Mouse (Mus musculus): ENCODE data around the gene Preb. TPM values are rescaled to one million over a fixed set of nuclear protein-coding genes. Genes with fewer than 3 reads are reported as not detected.

The Preb gene
- polyA plus RNA-seq, 2 experiments = 53.8 to 95.2 TPM

DNA sequence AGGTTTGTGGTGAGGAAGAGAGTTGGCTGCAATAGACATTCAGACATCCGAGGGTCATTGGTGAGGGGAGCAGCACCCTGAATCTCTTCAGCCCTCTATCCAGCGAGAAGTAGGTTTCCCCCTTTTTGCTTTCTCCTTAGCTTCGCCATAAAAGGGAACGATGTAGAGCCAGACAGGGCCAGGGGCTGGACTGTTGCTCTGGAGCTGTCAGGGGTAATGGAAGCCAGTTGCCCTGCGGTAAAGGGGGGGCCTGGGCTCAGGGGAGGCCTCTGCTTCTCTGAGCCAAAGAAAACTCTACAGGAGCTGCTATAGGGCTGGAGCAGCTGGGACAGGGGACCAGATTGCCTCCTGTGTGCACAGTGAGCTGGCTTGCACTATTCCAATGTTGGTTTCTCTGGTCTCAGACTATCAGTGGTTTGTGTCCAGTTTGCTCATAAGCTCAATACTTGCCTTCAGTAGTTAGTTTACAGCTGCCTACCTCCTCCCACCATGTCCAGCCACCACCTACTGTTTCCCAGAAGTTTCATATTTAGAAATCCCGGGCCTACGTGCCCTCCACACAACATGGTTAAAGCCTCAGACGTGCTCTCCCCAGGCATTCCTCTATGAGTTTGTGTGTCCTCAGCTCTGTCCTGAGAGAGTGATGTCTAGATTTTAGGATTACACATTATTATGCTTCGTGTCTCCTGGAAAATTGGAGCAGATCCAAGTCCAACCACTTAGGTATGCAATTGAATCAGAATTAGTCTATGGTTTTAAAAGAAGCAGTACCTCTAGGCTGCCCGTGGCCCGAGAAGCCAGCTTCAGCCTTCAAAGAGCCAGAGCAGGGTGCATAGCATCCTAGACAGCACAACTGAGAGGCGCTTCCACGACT is 51.5 kb downstream of the Preb start:
- WGBS (ENCODE audit: insufficient replicate concordance) = 51% methylated on average over 13 of the region's 13 CpGs
- Histone ChIP-seq H3K4me3 (ENCODE audit: insufficient read depth in 1 of 2, low read depth in 2 of 2, low read length in 2 of 2) (peak overlapping the region; percentile 68 to 72), H3K9ac (replicated peaks) (peak overlapping the region; percentile 79), H3K4me1 (replicated peaks; ENCODE audit: control insufficient read depth in 2 of 2, insufficient read depth in 2 of 2, low read length in 1 of 2) (peaks cover 7 to 45% of the 10 kb centered on the region in 2 experiments), H3K36me3 (replicated peaks; ENCODE audit: control insufficient read depth, insufficient read depth, low read depth) (peaks cover 25% of the 10 kb centered on the region), H3K9me3 (ENCODE audit: control insufficient read depth, low read length) (no peaks in the 10 kb centered on the region), H3K4me2 (ENCODE audit: low read depth) (peak overlapping the region; percentile 97), H3K27ac (peak overlapping the region; percentile 55; the same call in 1 of the 2 replicates), H3K27me3 (ENCODE audit: control insufficient read depth, insufficient read depth, low read length) (no peaks in the 10 kb centered on the region)
- DNase-seq (ENCODE audit: low read depth in 3 of 3, low spot score in 3 of 3) = no peak
- no peak for ATAC-seq (ENCODE audit: insufficient read depth)
- TF ChIP-seq EP300 (IDR thresholded peaks at IDR 0.05; ENCODE audit: low read depth) (no peak), CTCF (IDR thresholded peaks at IDR 0.05; ENCODE audit: low read depth) (no peak)

DNA sequence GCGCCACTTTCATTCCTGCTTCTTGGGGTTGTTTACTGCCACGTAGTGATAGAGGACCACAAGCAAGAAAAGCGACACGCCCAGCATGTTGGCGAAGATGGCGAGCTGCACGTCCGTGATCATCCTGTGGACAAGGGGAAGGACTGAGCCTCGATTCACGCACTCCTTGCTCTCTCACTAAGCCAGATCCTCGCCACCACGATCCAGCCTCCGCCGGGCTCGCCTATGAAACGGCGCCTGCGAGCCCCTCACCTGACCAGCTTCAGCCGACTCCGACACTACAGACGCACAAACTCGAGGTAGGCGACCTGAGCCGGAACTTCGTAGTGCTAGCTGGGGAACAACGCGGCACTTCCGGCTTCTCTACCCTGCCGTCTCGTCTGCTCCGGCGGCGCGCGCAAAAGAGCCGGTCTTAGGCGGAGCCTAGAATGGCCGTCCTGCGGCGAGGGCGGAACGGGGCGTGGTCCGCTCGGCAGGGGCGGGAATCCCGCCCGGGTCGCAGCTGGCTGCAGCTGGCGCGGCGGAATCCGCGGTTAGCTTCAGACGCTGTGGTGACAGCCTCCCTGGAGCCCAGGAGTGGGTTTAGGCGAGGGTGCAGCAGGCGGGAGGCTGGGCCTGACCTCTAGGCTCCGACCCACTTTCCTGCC is 52.6 kb downstream of the Preb start, which contains the start of gene Ost4:
Ost4 (minus strand) TSS at position 376 of the 647 bp plus-strand sequence.
- Histone ChIP-seq H3K36me3 (replicated peaks; ENCODE audit: control insufficient read depth, insufficient read depth, low read depth) (peaks cover 29% of the 10 kb centered on the region), H3K4me3 (ENCODE audit: insufficient read depth in 1 of 2, low read depth in 2 of 2, low read length in 2 of 2) (peak within 1 kb of the TSS; percentile 72 to 78), H3K27me3 (ENCODE audit: control insufficient read depth, insufficient read depth, low read length) (no peaks in the 10 kb centered on the region), H3K9me3 (ENCODE audit: control insufficient read depth, low read length) (no peaks in the 10 kb centered on the region), H3K27ac (peak within 1 kb of the TSS; percentile 83), H3K4me2 (ENCODE audit: low read depth) (peak within 1 kb of the TSS; percentile 97), H3K4me1 (replicated peaks; ENCODE audit: control insufficient read depth in 2 of 2, insufficient read depth in 2 of 2, low read length in 1 of 2) (peaks cover 7 to 37% of the 10 kb centered on the region in 2 experiments), H3K9ac (replicated peaks) (peak within 1 kb of the TSS; percentile 79)
- DNase-seq (ENCODE audit: low read depth in 3 of 3, low spot score in 3 of 3) = peak; percentile 93 to 94 (median 93)
- peak; percentile 97 for ATAC-seq (ENCODE audit: insufficient read depth)
- TF ChIP-seq CTCF (IDR thresholded peaks at IDR 0.05; ENCODE audit: low read depth) (0 out of 2 replicates have a peak, but pooled peaks have one; percentile 8), EP300 (IDR thresholded peaks at IDR 0.05; ENCODE audit: low read depth) (peak; percentile 21; the same call in 1 of the 2 replicates)
- under 1% methylated on average over 58 of the region's 58 CpGs for WGBS (ENCODE audit: insufficient replicate concordance)

DNA sequence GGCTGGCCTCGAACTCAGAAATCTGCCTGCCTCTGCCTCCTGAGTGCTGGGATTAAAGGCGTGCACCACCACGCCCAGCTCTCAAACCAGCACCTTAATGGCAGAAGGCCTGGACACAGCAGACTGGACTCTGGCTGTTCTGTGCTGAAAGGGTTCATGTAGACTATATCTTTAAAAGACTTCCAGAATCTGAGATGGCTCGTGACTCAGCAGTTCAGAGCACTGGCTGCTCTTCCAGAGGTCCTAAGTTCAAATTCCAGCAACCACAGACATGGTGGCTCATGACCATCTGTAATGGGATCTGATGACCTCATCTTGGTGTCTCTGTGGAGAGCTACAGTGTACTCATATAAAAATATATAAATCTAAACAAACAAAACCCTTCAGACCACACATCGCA is 58.3 kb downstream of the Preb start:
- Histone ChIP-seq H3K36me3 (replicated peaks; ENCODE audit: control insufficient read depth, insufficient read depth, low read depth) (peaks cover 29% of the 10 kb centered on the region), H3K9me3 (ENCODE audit: control insufficient read depth, low read length) (no peaks in the 10 kb centered on the region), H3K9ac (replicated peaks) (no peak overlapping the region), H3K4me3 (ENCODE audit: insufficient read depth in 1 of 2, low read depth in 2 of 2, low read length in 2 of 2) (no peak overlapping the region), H3K4me1 (replicated peaks; ENCODE audit: control insufficient read depth in 2 of 2, insufficient read depth in 2 of 2, low read length in 1 of 2) (peaks cover 2 to 3% of the 10 kb centered on the region in 2 experiments), H3K4me2 (ENCODE audit: low read depth) (no peak overlapping the region), H3K27me3 (ENCODE audit: control insufficient read depth, insufficient read depth, low read length) (no peaks in the 10 kb centered on the region), H3K27ac (no peak overlapping the region)
- TF ChIP-seq CTCF (IDR thresholded peaks at IDR 0.05; ENCODE audit: low read depth) (no peak), EP300 (IDR thresholded peaks at IDR 0.05; ENCODE audit: low read depth) (no peak)
- ATAC-seq (ENCODE audit: insufficient read depth) (no peak), DNase-seq (ENCODE audit: low read depth in 3 of 3, low spot score in 3 of 3) (no peak)
- WGBS (ENCODE audit: insufficient replicate concordance) = 79% methylated on average over 5 of the region's 5 CpGs

Other genes with a start within 250 kb of the Preb start
- 0.15 and 0.49 TPM in 2 replicates for gene Dpysl5, start 248.8 kb downstream of the Preb start, polyA plus RNA-seq (2012; rRNA removed)
- 0.10 and 0.23 TPM in 2 replicates for gene Dpysl5, start 248.8 kb downstream of the Preb start, polyA plus RNA-seq (2014; fragmentation: Nextera tagmentation; extraction: Ambion mirVana)
- 1.9 and 2.4 TPM in 2 replicates for gene Mapre3, start 145.7 kb downstream of the Preb start, polyA plus RNA-seq (2012; rRNA removed)
- gene Mapre3, start 145.7 kb downstream of the Preb start, polyA plus RNA-seq (2014; fragmentation: Nextera tagmentation; extraction: Ambion mirVana) = 1.2 and 1.4 TPM in 2 replicates
- 21.8 and 26.1 TPM in 2 replicates for gene Tmem214, start 92.3 kb downstream of the Preb start, polyA plus RNA-seq (2012; rRNA removed)
- gene Tmem214, start 92.3 kb downstream of the Preb start, polyA plus RNA-seq (2014; fragmentation: Nextera tagmentation; extraction: Ambion mirVana) = 25.0 and 25.8 TPM in 2 replicates
- gene Agbl5, start 71.7 kb downstream of the Preb start, polyA plus RNA-seq (2012; rRNA removed) = 5.0 and 6.0 TPM in 2 replicates
- 4.8 and 5.1 TPM in 2 replicates for gene Agbl5, start 71.7 kb downstream of the Preb start, polyA plus RNA-seq (2014; fragmentation: Nextera tagmentation; extraction: Ambion mirVana)
- gene Ost4, start 52.6 kb downstream of the Preb start, polyA plus RNA-seq (2012; rRNA removed) = 142 and 216 TPM in 2 replicates
- gene Ost4, start 52.6 kb downstream of the Preb start, polyA plus RNA-seq (2014; fragmentation: Nextera tagmentation; extraction: Ambion mirVana) = 412 and 420 TPM in 2 replicates
- 18.4 and 22.2 TPM in 2 replicates for gene Emilin1, start 47.0 kb downstream of the Preb start, polyA plus RNA-seq (2012; rRNA removed)
- 21.3 and 23.2 TPM in 2 replicates for gene Emilin1, start 47.0 kb downstream of the Preb start, polyA plus RNA-seq (2014; fragmentation: Nextera tagmentation; extraction: Ambion mirVana)
- gene Khk, start 38.9 kb downstream of the Preb start, polyA plus RNA-seq (2012; rRNA removed) = 30.3 and 31.1 TPM in 2 replicates
- 38.8 and 40.8 TPM in 2 replicates for gene Khk, start 38.9 kb downstream of the Preb start, polyA plus RNA-seq (2014; fragmentation: Nextera tagmentation; extraction: Ambion mirVana)
- 2.9 and 4.2 TPM in 2 replicates for gene Cgref1, start 14.8 kb downstream of the Preb start, polyA plus RNA-seq (2012; rRNA removed)
- 5.1 and 5.4 TPM in 2 replicates for gene Cgref1, start 14.8 kb downstream of the Preb start, polyA plus RNA-seq (2014; fragmentation: Nextera tagmentation; extraction: Ambion mirVana)
- 0.01 TPM in 2 replicates for gene Tcf23, start 8.3 kb upstream of the Preb start, polyA plus RNA-seq (2012; rRNA removed)
- gene Tcf23, start 8.3 kb upstream of the Preb start, polyA plus RNA-seq (2014; fragmentation: Nextera tagmentation; extraction: Ambion mirVana) = 0.09 TPM in 1 of 2 replicates, not detected in the other
- gene Atraid, start 88.0 kb upstream of the Preb start, polyA plus RNA-seq (2012; rRNA removed) = 28.8 and 31.0 TPM in 2 replicates
- gene Atraid, start 88.0 kb upstream of the Preb start, polyA plus RNA-seq (2014; fragmentation: Nextera tagmentation; extraction: Ambion mirVana) = 50.4 and 53.2 TPM in 2 replicates
- gene Slc5a6, start 88.6 kb upstream of the Preb start, polyA plus RNA-seq (2012; rRNA removed) = 4.2 and 5.2 TPM in 2 replicates
- gene Slc5a6, start 88.6 kb upstream of the Preb start, polyA plus RNA-seq (2014; fragmentation: Nextera tagmentation; extraction: Ambion mirVana) = 2.2 and 2.3 TPM in 2 replicates
- 18.2 and 20.4 TPM in 2 replicates for gene Cad, start 94.4 kb upstream of the Preb start, polyA plus RNA-seq (2012; rRNA removed)
- gene Cad, start 94.4 kb upstream of the Preb start, polyA plus RNA-seq (2014; fragmentation: Nextera tagmentation; extraction: Ambion mirVana) = 14.0 and 15.8 TPM in 2 replicates
- not detected in 2 replicates for gene Dnajc5g, start 145.9 kb upstream of the Preb start, polyA plus RNA-seq (2012; rRNA removed)
- gene Dnajc5g, start 145.9 kb upstream of the Preb start, polyA plus RNA-seq (2014; fragmentation: Nextera tagmentation; extraction: Ambion mirVana) = not detected in 2 replicates
- gene Slc30a3, start 147.9 kb upstream of the Preb start, polyA plus RNA-seq (2012; rRNA removed) = 0.26 and 0.40 TPM in 2 replicates
- 0.14 and 0.41 TPM in 2 replicates for gene Slc30a3, start 147.9 kb upstream of the Preb start, polyA plus RNA-seq (2014; fragmentation: Nextera tagmentation; extraction: Ambion mirVana)
- gene Trim54, start 156.4 kb upstream of the Preb start, polyA plus RNA-seq (2012; rRNA removed) = not detected in 2 replicates
- gene Trim54, start 156.4 kb upstream of the Preb start, polyA plus RNA-seq (2014; fragmentation: Nextera tagmentation; extraction: Ambion mirVana) = not detected in 2 replicates
- not detected in 2 replicates for gene Ucn, start 178.5 kb upstream of the Preb start, polyA plus RNA-seq (2012; rRNA removed)
- not detected in 2 replicates for gene Ucn, start 178.5 kb upstream of the Preb start, polyA plus RNA-seq (2014; fragmentation: Nextera tagmentation; extraction: Ambion mirVana)
- 16.9 and 18.9 TPM in 2 replicates for gene Mpv17, start 193.9 kb upstream of the Preb start, polyA plus RNA-seq (2012; rRNA removed)
- 14.2 and 16.0 TPM in 2 replicates for gene Mpv17, start 193.9 kb upstream of the Preb start, polyA plus RNA-seq (2014; fragmentation: Nextera tagmentation; extraction: Ambion mirVana)
- 0.90 and 0.92 TPM in 2 replicates for gene Gm29609, start 219.6 kb upstream of the Preb start, polyA plus RNA-seq (2012; rRNA removed)
- gene Gm29609, start 219.6 kb upstream of the Preb start, polyA plus RNA-seq (2014; fragmentation: Nextera tagmentation; extraction: Ambion mirVana) = 0.66 and 0.77 TPM in 2 replicates
- 31.2 and 31.3 TPM in 2 replicates for gene Gtf3c2, start 219.8 kb upstream of the Preb start, polyA plus RNA-seq (2012; rRNA removed)
- gene Gtf3c2, start 219.8 kb upstream of the Preb start, polyA plus RNA-seq (2014; fragmentation: Nextera tagmentation; extraction: Ambion mirVana) = 22.8 and 25.3 TPM in 2 replicates
- 20.7 and 23.7 TPM in 2 replicates for gene Snx17, start 232.9 kb upstream of the Preb start, polyA plus RNA-seq (2012; rRNA removed)
- 36.4 and 37.6 TPM in 2 replicates for gene Snx17, start 232.9 kb upstream of the Preb start, polyA plus RNA-seq (2014; fragmentation: Nextera tagmentation; extraction: Ambion mirVana)
- 20.9 and 29.9 TPM in 2 replicates for gene Eif2b4, start 233.1 kb upstream of the Preb start, polyA plus RNA-seq (2012; rRNA removed)
- 43.6 and 46.1 TPM in 2 replicates for gene Eif2b4, start 233.1 kb upstream of the Preb start, polyA plus RNA-seq (2014; fragmentation: Nextera tagmentation; extraction: Ambion mirVana)
- gene Zfp513, start 241.9 kb upstream of the Preb start, polyA plus RNA-seq (2012; rRNA removed) = 8.5 and 8.8 TPM in 2 replicates
- gene Zfp513, start 241.9 kb upstream of the Preb start, polyA plus RNA-seq (2014; fragmentation: Nextera tagmentation; extraction: Ambion mirVana) = 0.80 and 1.2 TPM in 2 replicates